Mouse (Mus musculus) liver, adult 2 months (tissue): ENCODE data around the gene Crtac1.

Experiments used
- CTCF ChIP-seq: fragments of 200-500 bp; IDR thresholded peaks from 2 replicates; pipeline ENCODE4 v1.5.1; 2011; ENCODE audit warnings: low read depth, low read length, control low read depth
- POLR2A ChIP-seq: fragments of 200-500 bp; IDR thresholded peaks from 2 replicates; pipeline ENCODE4 v1.6.1; 2011; ENCODE audit warnings: low read length, control low read depth; ENCODE audit not compliant: insufficient read depth; ENCODE audit errors: extremely low read depth

DNA sequence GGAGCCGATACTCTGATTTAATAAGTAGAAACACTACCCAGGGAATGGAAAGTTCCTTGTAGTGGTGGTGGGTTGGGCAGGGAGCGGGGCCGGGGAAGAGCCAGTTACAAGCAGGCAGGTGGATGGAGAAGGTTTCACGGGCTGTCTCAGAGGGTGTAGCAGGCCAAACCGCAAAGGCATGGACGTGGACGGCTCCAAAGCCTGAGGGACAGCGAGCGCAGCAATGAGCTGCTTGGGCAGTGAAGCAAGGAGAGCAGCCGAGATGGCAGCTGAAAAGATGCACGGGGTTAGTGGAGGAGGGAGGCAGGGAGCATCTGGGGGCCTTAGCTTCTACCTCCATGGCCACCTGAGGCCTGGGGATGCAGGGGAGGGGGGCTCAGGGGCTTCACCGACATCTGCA lies 46.7 kb upstream of the Crtac1 start:
- TF ChIP-seq POLR2A, result no peak
- TF ChIP-seq CTCF, result no peak
